Mouse (Mus musculus) layer of hippocampus, postnatal 25 days (tissue): ENCODE data around the gene Alkbh1. TPM values are rescaled to one million over a fixed set of nuclear protein-coding genes. Genes with fewer than 3 reads are reported as not detected.
A peak's percentile ranks its signal among the peaks of the same experiment; 100 is the strongest.

Experiments
- DNase-seq, 2 experiments: peaks; one replicate each; pipeline ENCODE4 v3.0.0; 2022; ENCODE audit warnings: mixed read lengths in 2 of 2, low spot score in 1 of 2; ENCODE audit errors: extremely low spot score in 1 of 2
- microRNA-seq, 2 experiments: library from miRNA; unstranded; fragments of <30 nt; microRNA quantifications; one replicate each; pipeline ENCODE4 v1.2.0; 2021
- total RNA-seq, 2 experiments: library from RNA; stranded (reverse); gene quantifications; 2 replicates each; pipeline ENCODE4 v1.2.3; 2021

Alkbh1 gene
- total RNA-seq, 2 experiments from 2014 or later, result 17.3 to 20.9 TPM

- DNase-seq, result peak; percentile 18 to 29
These were observed 56.4 kb downstream of the Alkbh1 start for GRCm38 (mm10) chr12:87387171-87388121.

GRCm38 (mm10) chr12:87385051-87385450 lies 58.8 kb downstream of the Alkbh1 start:
- no peak for DNase-seq

- no peak for DNase-seq
These were observed 62.5 kb downstream of the Alkbh1 start for GRCm38 (mm10) chr12:87381380-87381682.

GRCm38 (mm10) chr12:87380586-87381379 lies 63.0 kb downstream of the Alkbh1 start:
- DNase-seq, result no peak

- DNase-seq, result no peak
These were observed 64.3 kb downstream of the Alkbh1 start for GRCm38 (mm10) chr12:87379496-87379895.

Small RNA genes within 50 kb of the gene (microRNA-seq; reads per million reads assigned to microRNA genes)
- 54.0 to 77.7 reads per million in 2 experiments for gene Mir3068

Other genes starting within 250 kb of the Alkbh1 start
- gene Samd15, start 244.3 kb downstream of the Alkbh1 start, total RNA-seq, result 1 to 10 TPM; 2.2 to 3.9 TPM
- 10 to 100 TPM; 27.6 to 28.9 TPM for gene Tmed8, start 243.6 kb downstream of the Alkbh1 start, total RNA-seq
- 1 to 10 TPM; 1.6 to 1.7 TPM for gene Noxred1, start 205.3 kb downstream of the Alkbh1 start, total RNA-seq
- gene Vipas39, start 177.8 kb downstream of the Alkbh1 start, total RNA-seq, result 10 to 100 TPM; 53.9 to 59.5 TPM
- gene Ahsa1, start 177.5 kb downstream of the Alkbh1 start, total RNA-seq, result 100 to 1,000 TPM; 167 to 194 TPM
- gene Ism2, start 144.3 kb downstream of the Alkbh1 start, total RNA-seq, result under 1 TPM; 0.25 to 0.70 TPM
- 10 to 100 TPM; 30.8 to 41.6 TPM for gene Sptlc2, start 55.7 kb downstream of the Alkbh1 start, total RNA-seq
- gene Slirp, start 121 bp downstream of the Alkbh1 start, total RNA-seq, result 100 to 1,000 TPM in 1 of 2 experiments, 10 to 100 TPM in 1; 98.9 to 101 TPM
- gene Snw1, start 28.3 kb upstream of the Alkbh1 start, total RNA-seq, result 10 to 100 TPM; 60.3 to 68.2 TPM
- not detected for gene Gm5788, start 50.7 kb upstream of the Alkbh1 start, total RNA-seq
- gene Gm8300, start 70.3 kb upstream of the Alkbh1 start, total RNA-seq, result not detected
- not detected for gene Oog1, start 158.7 kb upstream of the Alkbh1 start, total RNA-seq
- gene Gm4027, start 174.9 kb upstream of the Alkbh1 start, total RNA-seq, result not detected
- not detected for gene Gm16381, start 200.6 kb upstream of the Alkbh1 start, total RNA-seq